Mouse (Mus musculus) spleen, adult 2 months (tissue): ENCODE results near the gene Naxe.

Source experiments
- CTCF ChIP-seq: fragments of 200-500 bp; IDR thresholded peaks from 2 replicates; pipeline ENCODE4 v1.5.1; 2011; ENCODE audit warnings: mild to moderate bottlenecking, inconsistent platforms; ENCODE audit not compliant: insufficient read depth, insufficient read length, insufficient replicate concordance; ENCODE audit errors: extremely low read depth
- POLR2A ChIP-seq: fragments of 200-500 bp; IDR thresholded peaks from 2 replicates; pipeline ENCODE4 v1.6.1; 2011; ENCODE audit warnings: low read depth, low read length, inconsistent platforms

DNA sequence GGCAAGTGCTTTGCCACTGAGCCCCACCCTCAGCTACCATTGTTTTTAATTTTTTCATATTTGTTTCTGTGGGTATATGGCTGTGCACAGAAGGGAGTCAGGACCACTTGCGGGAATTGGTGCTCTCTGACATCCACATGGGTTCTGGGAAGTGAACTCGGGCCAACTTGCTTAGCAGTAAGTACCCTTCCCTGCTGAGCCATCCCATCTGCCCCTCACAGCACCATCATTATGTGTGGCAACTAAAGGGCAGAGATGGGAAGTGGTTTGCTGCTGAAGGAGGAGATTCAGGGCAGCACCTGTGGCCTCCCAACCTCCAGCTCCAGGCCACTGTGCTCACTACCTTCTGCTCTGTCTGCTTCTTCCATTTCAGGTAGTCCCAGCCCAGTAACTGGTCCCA is 15.3 kb upstream of the Naxe start:
- TF ChIP-seq POLR2A (no peak), CTCF (no peak)
